Mouse (Mus musculus) heart, adult 2 months (tissue): Measurements from ENCODE around the gene Cpeb3.

Source experiments
- CTCF ChIP-seq: fragments of 200-600 bp; IDR thresholded peaks from 2 replicates; pipeline ENCODE4 v1.8.1; 2022; ENCODE audit warnings: antibody characterized with exemption, mild to moderate bottlenecking, moderate library complexity
- POLR2A ChIP-seq: fragments of 200-500 bp; IDR thresholded peaks from 2 replicates; pipeline ENCODE4 v1.6.1; 2011; ENCODE audit warnings: mild to moderate bottlenecking, low read depth, low read length, control low read depth; ENCODE audit not compliant: insufficient read depth

- TF ChIP-seq CTCF (no peak), POLR2A (no peak)
Observed at GRCm38 (mm10) chr19:37192475-37193058, 15.8 kb downstream of the Cpeb3 start.
